Mouse (Mus musculus): ENCODE data around the gene Rnf144a. TPM values are rescaled to one million over a fixed set of nuclear protein-coding genes. Genes with fewer than 3 reads are reported as not detected.

Gene Rnf144a
- 7.8 and 10.2 TPM in 2 replicates for polyA plus RNA-seq (2015; fragmentation: Nextera tagmentation; extraction: Ambion mirVana)

DNA sequence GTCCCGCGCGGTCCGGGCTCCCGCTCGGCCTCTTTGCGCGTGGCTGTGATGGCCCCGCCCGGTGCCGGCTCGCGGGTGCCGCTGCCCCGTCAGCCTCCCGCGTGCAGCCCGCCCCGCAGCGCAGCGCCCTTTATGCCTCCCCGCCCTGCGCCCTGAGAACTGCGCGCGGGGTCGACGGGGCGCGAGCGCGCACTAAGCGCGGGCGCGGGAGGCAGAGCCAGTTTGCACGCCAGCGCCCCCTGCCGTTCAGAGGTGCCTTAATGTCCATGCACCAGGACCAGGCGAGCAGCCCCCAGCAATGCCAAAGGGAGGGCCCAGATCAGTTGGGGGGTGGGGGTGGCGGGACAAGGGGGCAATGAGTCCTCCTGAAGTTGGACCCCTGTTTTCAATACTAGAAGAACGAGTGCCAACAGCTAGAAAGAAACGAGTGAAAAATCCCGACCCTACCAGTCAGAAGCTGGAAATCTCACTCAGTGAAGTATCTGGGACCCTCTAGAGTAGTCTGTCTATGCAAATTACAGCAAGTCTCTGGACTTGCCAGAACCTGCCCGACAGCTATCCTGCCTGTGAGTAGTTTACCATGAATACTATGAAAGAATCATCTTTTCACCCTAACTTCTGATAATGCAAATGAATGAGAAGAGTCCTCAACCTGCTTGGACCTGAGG lies at the start of gene Rnf144a:
Gene Rnf144a (minus strand): TSS at position 151 of the 668 bp plus-strand sequence.

GRCm38 (mm10) chr12:26456028-26456698 lies 41.1 kb upstream of the Rnf144a start, which contains the start of gene Rsad2:
Gene Rsad2 (minus strand): TSS chr12:26456452.

Small RNA genes lying within 50 kb of the gene (microRNA-seq; reads per million reads assigned to microRNA genes)
- 1.2 reads per million for gene Mir6538

Other genes starting within 250 kb of the Rnf144a start
- gene Rsad2, start 41.2 kb upstream of the Rnf144a start, polyA plus RNA-seq (2015; fragmentation: Nextera tagmentation; extraction: Ambion mirVana) = 3.5 and 7.2 TPM in 2 replicates
- 2.2 and 2.8 TPM in 2 replicates for gene Cmpk2, start 54.0 kb upstream of the Rnf144a start, polyA plus RNA-seq (2015; fragmentation: Nextera tagmentation; extraction: Ambion mirVana)